Mouse (Mus musculus) myocyte (in vitro differentiated cells): ENCODE data around the gene Adam30.

Experiments
- E2F4 ChIP-seq: IDR thresholded peaks from one replicate; pipeline ENCODE4 v1.6.1; 2011; ENCODE audit warnings: mild to moderate bottlenecking, control low read depth, moderate library complexity; ENCODE audit not compliant: insufficient read depth
- MYOD1 ChIP-seq, 3 experiments: IDR thresholded peaks; one replicate each; pipeline ENCODE4 v1.6.1; 2011; ENCODE audit warnings: control low read depth in 2 of 3, low read depth in 2 of 3, mild to moderate bottlenecking in 2 of 3, moderate library complexity in 1 of 3; ENCODE audit not compliant: insufficient read length in 2 of 3, control insufficient read depth in 1 of 3
- POLR2A ChIP-seq: IDR thresholded peaks from one replicate; pipeline ENCODE4 v1.6.1; 2011; ENCODE audit warnings: low read depth, mild to moderate bottlenecking, control low read depth, moderate library complexity; ENCODE audit not compliant: insufficient read length
- USF1 ChIP-seq: IDR thresholded peaks from one replicate; pipeline ENCODE4 v1.6.1; 2011; ENCODE audit warnings: low read depth, mild to moderate bottlenecking, control low read depth, moderate library complexity

- TF ChIP-seq E2F4 = no peak
- TF ChIP-seq POLR2A = no peak
- TF ChIP-seq USF1 = no peak
- TF ChIP-seq MYOD1 (IDR thresholded peaks at IDR 0.05; ENCODE audit: control insufficient read depth in 1 of 3, insufficient read length in 2 of 3, low read depth in 2 of 3) = no peak
These were observed 51.1 kb downstream of the Adam30 start for GRCm38 (mm10) chr3:98211301-98212081.
